Mouse (Mus musculus) G1E (cell line): ENCODE data around the gene Arhgap35. TPM values are rescaled to one million over a fixed set of nuclear protein-coding genes. Genes with fewer than 3 reads are reported as not detected.

Source experiments
- ATAC-seq: 2 replicates; pipeline ENCODE4 v1.8.0; 2016; ENCODE audit warnings: mild to moderate bottlenecking; ENCODE audit not compliant: insufficient number of reproducible peaks, poor library complexity, low FRiP score, severe bottlenecking; ENCODE audit errors: extremely low read depth
- DNase-seq: peaks from one replicate; pipeline ENCODE4 v3.0.0; 2012; ENCODE audit warnings: low spot score
- H3K27me3 ChIP-seq: 2 replicates; pipeline ENCODE4 v1.6.1; 2012; ENCODE audit warnings: mild to moderate bottlenecking, low read length, inconsistent platforms; ENCODE audit not compliant: insufficient read depth
- H3K36me3 ChIP-seq: replicated peaks from 2 replicates; pipeline ENCODE3; 2012; ENCODE audit warnings: mild to moderate bottlenecking, inconsistent platforms
- H3K4me1 ChIP-seq: 2 replicates; pipeline ENCODE4 v1.6.1; 2012; ENCODE audit warnings: low read depth, low read length, inconsistent platforms, mixed read lengths; ENCODE audit not compliant: insufficient read depth
- H3K4me3 ChIP-seq: 2 replicates; pipeline ENCODE4 v1.5.1; 2012; ENCODE audit warnings: low read depth, mild to moderate bottlenecking, inconsistent platforms, low read length, moderate library complexity, mixed read lengths
- H3K9me3 ChIP-seq: replicated peaks from 2 replicates; pipeline ENCODE4 v1.6.1; 2012; ENCODE audit warnings: inconsistent platforms
- CTCF ChIP-seq: IDR thresholded peaks from 2 replicates; pipeline ENCODE4 v1.5.1; 2012; ENCODE audit warnings: low read depth, low read length, inconsistent platforms, mixed read lengths
- GATA1 ChIP-seq: IDR thresholded peaks from 2 replicates; pipeline ENCODE4 v1.6.1; 2012; ENCODE audit warnings: borderline replicate concordance, low read length, inconsistent platforms, mixed read lengths
- GATA2 ChIP-seq: IDR thresholded peaks from 2 replicates; pipeline ENCODE4 v1.6.1; 2012; ENCODE audit warnings: low read depth, low read length, inconsistent platforms, borderline replicate concordance
- POLR2AphosphoS5 ChIP-seq: IDR thresholded peaks from 2 replicates; pipeline ENCODE4 v1.6.1; 2012; ENCODE audit warnings: low read depth, low read length, inconsistent platforms; ENCODE audit not compliant: insufficient replicate concordance
- TAL1 ChIP-seq: conservative IDR thresholded peaks from 2 replicates; pipeline ENCODE4 v1.6.1; 2012; ENCODE audit warnings: low read depth, low read length, inconsistent platforms, mixed read lengths
- polyA plus RNA-seq: library from polyadenylated mRNA; stranded (reverse); fragments of >175 nt; gene quantifications from 2 replicates; pipeline ENCODE4 v1.2.3, GENCODE M21; 2012
- total RNA-seq, 2 experiments: library from RNA; stranded (forward) in 1 of 2; stranded (reverse) in 1 of 2; fragments of 200-1000 nt in 1 of 2; fragments of >200 nt in 1 of 2; fragmentation: Nextera tagmentation in 1 of 2; gene quantifications; 2 replicates each; pipeline ENCODE4 v1.2.3; 2014 to 2017

The Arhgap35 gene
- total and polyA plus RNA-seq, 3 experiments = 3.5 to 14.4 (median 8.0) TPM

DNA sequence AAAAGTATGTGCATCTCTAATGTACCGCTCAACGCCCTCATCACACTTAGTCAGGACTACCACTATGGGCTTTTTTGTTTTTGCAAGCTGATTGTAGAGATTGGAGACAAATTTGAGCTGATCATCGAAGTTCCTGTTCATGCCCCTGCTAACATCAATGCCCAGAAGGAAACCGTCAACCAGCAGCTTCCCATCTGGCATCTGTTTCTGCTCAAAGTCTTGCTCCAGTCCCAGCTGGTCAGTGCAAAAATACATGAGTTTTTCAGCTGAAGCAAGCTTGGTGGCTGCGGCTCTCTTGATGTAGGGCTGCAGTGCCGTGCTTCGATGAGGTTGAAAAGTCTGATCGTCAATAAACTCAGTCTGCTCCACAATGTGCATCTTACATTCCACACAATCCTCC lies 50.3 kb downstream of the Arhgap35 start:
- ATAC-seq = no peak
- TF ChIP-seq CTCF = no peak
- H3K9me3 ChIP-seq = no peaks in the 10 kb centered on the region
- no peaks in the 10 kb centered on the region for H3K4me1 ChIP-seq
- H3K27me3 ChIP-seq = no peaks in the 10 kb centered on the region
- H3K36me3 ChIP-seq = peaks cover 57% of the 10 kb centered on the region
- H3K4me3 ChIP-seq = no peak overlapping the region
- no peak for DNase-seq

- no peaks in the 10 kb centered on the region for H3K9me3 ChIP-seq
- peaks cover 74% of the 10 kb centered on the region for H3K36me3 ChIP-seq
- TF ChIP-seq CTCF (no peak), GATA1 (no peak), TAL1 (no peak), GATA2 (no peak), POLR2AphosphoS5 (no peak)
- H3K4me3 ChIP-seq = no peak overlapping the region
- H3K27me3 ChIP-seq = no peaks in the 10 kb centered on the region
- ATAC-seq (no peak; the same call in 1 of the 2 replicates), DNase-seq (no peak)
- peaks cover 11% of the 10 kb centered on the region for H3K4me1 ChIP-seq
Observed at GRCm38 (mm10) chr7:16557783-16558538, 56.8 kb downstream of the Arhgap35 start.

DNA sequence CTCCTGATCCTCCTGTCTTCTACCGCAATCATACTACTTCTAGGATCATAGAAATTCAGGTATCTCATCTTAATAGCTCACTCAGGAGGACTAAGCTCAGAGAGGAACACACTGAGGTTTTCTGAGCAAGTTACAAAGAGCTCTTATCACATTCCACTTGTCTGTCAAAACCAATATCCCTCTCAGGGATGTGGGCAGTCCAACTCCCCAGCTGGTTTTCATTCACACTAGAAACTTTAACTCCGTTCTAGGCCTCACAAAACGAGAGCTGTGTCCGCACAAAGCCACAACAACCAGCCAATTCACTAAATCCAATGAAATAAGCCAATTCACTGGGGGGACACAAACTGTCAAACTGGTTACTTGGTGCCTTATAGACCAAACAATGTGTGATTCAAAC lies 57.5 kb downstream of the Arhgap35 start:
- H3K27me3 ChIP-seq = no peaks in the 10 kb centered on the region
- no peaks in the 10 kb centered on the region for H3K9me3 ChIP-seq
- H3K36me3 ChIP-seq = peaks cover 69% of the 10 kb centered on the region
- no peak for ATAC-seq
- no peak for DNase-seq
- no peak overlapping the region for H3K4me3 ChIP-seq
- peaks cover 11% of the 10 kb centered on the region for H3K4me1 ChIP-seq
- no peak for TF ChIP-seq CTCF

GRCm38 (mm10) chr7:16554215-16554614 lies 60.6 kb downstream of the Arhgap35 start:
- H3K36me3 ChIP-seq = peaks cover 52% of the 10 kb centered on the region
- TF ChIP-seq CTCF (no peak), GATA1 (no peak), TAL1 (no peak)
- H3K9me3 ChIP-seq = no peaks in the 10 kb centered on the region
- H3K4me1 ChIP-seq = peaks cover 11% of the 10 kb centered on the region
- ATAC-seq (no peak), DNase-seq (no peak)
- no peaks in the 10 kb centered on the region for H3K27me3 ChIP-seq
- H3K4me3 ChIP-seq = no peak overlapping the region

DNA sequence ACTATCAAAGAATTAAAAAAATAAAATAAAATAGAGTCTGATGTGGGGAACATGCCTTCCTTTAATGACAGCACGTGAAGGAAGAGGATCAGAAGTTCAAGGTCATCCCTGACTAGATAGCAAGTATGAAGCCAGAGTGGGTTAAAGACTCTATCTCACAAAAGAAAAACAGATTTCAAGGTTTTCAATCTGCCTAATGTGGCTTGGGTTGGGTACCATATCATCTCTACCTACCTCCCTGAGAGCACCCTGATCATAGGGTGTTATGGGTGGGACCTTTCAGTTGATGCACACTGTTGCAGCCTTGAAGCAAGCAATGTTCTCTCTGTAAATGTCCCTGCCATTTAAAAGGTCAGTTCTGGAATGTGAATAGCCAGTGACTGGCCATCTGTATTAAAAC lies 63.2 kb downstream of the Arhgap35 start:
- H3K4me1 ChIP-seq = peaks cover 5% of the 10 kb centered on the region; the same call in 1 of the 2 replicates
- no peaks in the 10 kb centered on the region for H3K27me3 ChIP-seq
- DNase-seq (no peak), ATAC-seq (no peak)
- H3K36me3 ChIP-seq = peaks cover 56% of the 10 kb centered on the region
- H3K9me3 ChIP-seq = no peaks in the 10 kb centered on the region
- no peak for TF ChIP-seq GATA1
- no peak overlapping the region for H3K4me3 ChIP-seq

GRCm38 (mm10) chr7:16549299-16549698 lies 65.5 kb downstream of the Arhgap35 start:
- no peaks in the 10 kb centered on the region for H3K4me1 ChIP-seq
- H3K4me3 ChIP-seq = no peak overlapping the region
- TF ChIP-seq GATA1 (no peak), CTCF (no peak), POLR2AphosphoS5 (no peak), GATA2 (no peak), TAL1 (no peak)
- no peaks in the 10 kb centered on the region for H3K9me3 ChIP-seq
- H3K27me3 ChIP-seq = no peaks in the 10 kb centered on the region
- no peak for ATAC-seq
- DNase-seq = no peak
- peaks cover 59% of the 10 kb centered on the region for H3K36me3 ChIP-seq

GRCm38 (mm10) chr7:16544770-16545169 lies 70.0 kb downstream of the Arhgap35 start:
- TF ChIP-seq GATA1 = no peak
- H3K27me3 ChIP-seq = no peaks in the 10 kb centered on the region
- ATAC-seq = no peak

More at GRCm38 (mm10) chr7:16544770-16545169, 70.0 kb downstream of the Arhgap35 start:
- no peak for DNase-seq
- no peaks in the 10 kb centered on the region for H3K4me1 ChIP-seq
- no peak overlapping the region for H3K4me3 ChIP-seq
- no peaks in the 10 kb centered on the region for H3K9me3 ChIP-seq
- peaks cover 65% of the 10 kb centered on the region for H3K36me3 ChIP-seq
